Mouse (Mus musculus): ENCODE measurements around the gene Fbrsl1.

- TF ChIP-seq GATA1 (IDR thresholded peaks at IDR 0.05; ENCODE audit: low read length) (no peak), TAL1 (IDR thresholded peaks at IDR 0.05; ENCODE audit: low read length) (no peak)
These were observed 19.4 kb upstream of the Fbrsl1 start for GRCm38 (mm10) chr5:110467725-110468124.
